Mouse (Mus musculus): Measurements from ENCODE around the gene Ms4a4d.

Ms4a4d gene

DNA sequence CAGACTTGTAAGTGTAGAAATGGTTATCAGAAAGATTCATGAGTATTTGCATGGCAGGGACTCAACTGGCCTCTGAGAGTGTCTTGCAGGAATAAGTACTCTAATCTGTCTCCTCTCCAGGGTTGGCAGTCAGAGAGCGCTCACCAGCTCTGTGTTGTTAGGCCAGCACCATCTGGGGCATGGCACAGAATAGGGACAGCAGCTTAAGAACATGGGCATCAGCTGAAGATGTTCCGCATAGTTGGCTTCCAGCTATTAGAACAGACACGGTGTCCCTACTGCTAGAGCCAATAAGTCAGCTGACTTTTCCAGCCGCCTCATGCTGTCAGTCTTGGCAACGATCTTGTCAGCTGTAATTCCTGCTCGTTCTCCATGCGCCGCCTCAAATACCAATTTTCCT lies 38.4 kb downstream of the Ms4a4d start:
- DNase-seq (ENCODE audit: low spot score in 2 of 2): no peak

DNA sequence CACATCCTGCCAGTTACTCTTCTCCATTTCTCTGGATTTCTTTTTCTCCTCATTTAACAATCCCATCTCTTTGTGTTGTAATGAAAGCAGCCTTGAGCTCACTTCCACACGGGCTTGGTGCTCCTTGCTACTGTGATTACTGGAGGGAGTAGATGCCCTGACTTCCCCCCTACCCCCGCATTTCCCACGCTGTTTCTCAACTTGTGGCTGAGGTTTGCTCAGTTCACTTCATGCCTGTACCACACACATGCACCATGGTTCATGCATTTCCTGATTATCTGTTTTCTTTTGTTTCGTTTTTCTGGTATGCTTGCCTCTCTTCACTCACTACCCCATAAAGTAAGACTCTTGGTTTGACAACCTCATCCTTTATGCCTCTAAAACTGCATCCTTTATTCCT lies 52.6 kb downstream of the Ms4a4d start:
- DNase-seq (ENCODE audit: low spot score in 2 of 2): no peak

DNA sequence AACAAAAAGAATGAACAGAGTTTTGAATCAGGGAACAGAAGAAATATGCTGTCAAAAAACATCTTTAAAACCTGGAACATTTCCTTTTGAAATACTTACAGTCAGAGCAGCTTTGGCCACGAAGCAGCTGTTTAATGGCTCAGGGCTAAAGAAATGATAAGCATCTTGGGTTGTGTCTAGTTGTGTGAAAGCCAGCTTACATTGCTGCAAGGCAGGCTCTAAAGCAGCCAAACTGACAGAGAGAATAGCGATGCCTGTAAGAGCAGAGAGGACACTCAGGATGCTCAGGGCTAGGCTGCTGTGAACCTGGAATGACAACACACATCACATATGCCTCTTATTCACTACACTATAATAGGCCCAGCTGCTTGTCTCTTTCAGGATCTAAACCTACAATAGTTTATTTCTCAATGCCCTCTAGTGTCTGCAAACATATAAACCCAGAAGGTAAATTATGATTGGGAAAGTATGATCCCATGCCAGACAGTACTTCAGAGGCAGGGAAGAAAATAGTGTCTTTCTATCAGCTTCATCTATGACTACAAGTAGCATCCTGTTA lies 53.4 kb downstream of the Ms4a4d start:
- no peak for DNase-seq (ENCODE audit: low spot score in 2 of 2)

DNA sequence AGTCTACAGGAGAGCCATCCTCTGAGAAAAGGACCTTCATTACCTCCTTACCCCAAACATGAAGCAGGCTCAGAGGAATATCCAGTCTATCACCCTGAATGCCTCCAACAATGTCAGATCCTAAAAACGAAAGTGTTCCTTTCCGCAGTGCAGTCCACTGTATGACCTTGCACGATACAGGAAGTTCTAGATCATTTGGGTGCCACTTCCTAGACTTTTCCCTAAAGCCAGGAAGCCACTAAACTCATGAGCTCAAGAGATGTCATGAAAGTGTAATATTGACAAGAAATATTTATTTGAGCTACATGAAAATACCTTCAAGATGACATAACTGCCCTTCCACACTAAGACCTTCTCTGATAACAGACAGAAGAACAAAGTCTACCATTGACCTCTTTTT lies 64.7 kb downstream of the Ms4a4d start:
- DNase-seq (ENCODE audit: low spot score in 2 of 2): no peak

DNA sequence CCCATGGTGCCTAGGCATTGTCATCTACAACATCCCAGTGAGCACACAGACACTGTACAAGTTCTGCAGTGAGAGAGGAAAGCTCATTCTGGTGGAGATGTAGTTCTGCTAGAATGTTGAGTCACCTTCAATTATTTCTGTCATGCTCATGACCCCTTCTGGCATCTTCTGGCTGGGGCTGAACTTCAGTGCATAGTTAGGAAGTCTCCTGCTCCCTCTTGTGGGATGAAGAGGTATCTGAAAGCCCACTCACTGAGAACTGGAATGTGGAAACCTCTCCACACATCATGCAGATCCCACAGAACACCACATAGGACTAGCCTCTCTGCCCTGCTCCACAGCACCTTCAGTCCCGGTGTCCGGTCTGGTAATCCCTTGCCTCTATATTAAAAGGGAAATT lies 65.4 kb downstream of the Ms4a4d start:
- no peak for DNase-seq (ENCODE audit: low spot score in 2 of 2)

DNA sequence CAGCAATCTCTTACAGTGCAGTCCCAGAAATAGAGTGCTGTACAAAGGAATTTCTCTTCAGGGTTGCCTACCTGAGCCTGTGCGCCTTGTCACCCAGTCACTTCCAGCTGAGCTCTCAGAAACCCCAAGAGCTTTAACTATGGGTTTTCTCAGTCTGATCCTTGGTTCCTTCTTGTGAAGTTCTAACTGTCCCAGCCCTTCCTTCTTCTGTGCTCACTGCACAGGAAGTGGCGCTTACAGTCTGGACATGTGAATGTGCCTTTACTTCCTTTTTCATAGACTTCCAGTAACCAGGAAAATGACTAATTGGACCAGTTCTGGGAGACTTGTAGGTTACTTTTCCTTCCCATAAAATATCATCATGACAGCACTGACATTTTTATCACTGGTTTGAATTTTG lies 68.0 kb downstream of the Ms4a4d start, which contains the start of gene Ms4a6d:
Gene Ms4a6d (minus strand): TSS at position 247 of the 400 bp plus-strand sequence.
- DNase-seq (ENCODE audit: low spot score in 2 of 2): no peak
